Mouse (Mus musculus) Patski (cell line): ENCODE data around the gene Wnt5b. TPM values are rescaled to one million over a fixed set of nuclear protein-coding genes. Genes with fewer than 3 reads are reported as not detected.

ENCODE experiments used
- ATAC-seq: fragments of 100-300 bp; one replicate; pipeline ENCODE4 v1.8.0; 2021
- CTCF ChIA-PET: fragments of 350-600 bp; sonication (Branson Sonifier 250); formaldehyde crosslinking; loops from one replicate; lab custom pipeline; 2022; ENCODE audit warnings: inconsistent platforms; lab: Charles Lee
- POLR2A ChIA-PET: fragments of 350-600 bp; sonication (Branson Sonifier 250); formaldehyde crosslinking; loops from one replicate; lab custom pipeline; 2022; ENCODE audit warnings: antibody characterized with exemption, inconsistent platforms; lab: Charles Lee
- DNase-seq: peaks from one replicate; pipeline ENCODE4 v3.0.0-alpha.2; 2011; ENCODE audit warnings: low read depth, low spot score
- H3K27me3 ChIP-seq: fragments of 371-371 bp; one replicate; pipeline ENCODE4 v1.5.1; 2021
- CTCF ChIP-seq: fragments of 100-300 bp; IDR thresholded peaks from one replicate; pipeline ENCODE4 v1.5.1; 2021
- in situ Hi-C: fragments of 300-500 bp; cut with MboI; formaldehyde crosslinking; loops from 3 replicates; pipeline ENCODE4 v1.11.1; 2018; ENCODE audit warnings: low pct_unique_long_range_greater_than_20kb, mixed read lengths
- polyA plus RNA-seq: library from polyadenylated mRNA; unstranded; gene quantifications from one replicate; pipeline ENCODE4 v1.2.3, GENCODE M21; 2021

The Wnt5b gene
- polyA plus RNA-seq, 1 experiment from 2014 or later: 9.8 TPM

DNA sequence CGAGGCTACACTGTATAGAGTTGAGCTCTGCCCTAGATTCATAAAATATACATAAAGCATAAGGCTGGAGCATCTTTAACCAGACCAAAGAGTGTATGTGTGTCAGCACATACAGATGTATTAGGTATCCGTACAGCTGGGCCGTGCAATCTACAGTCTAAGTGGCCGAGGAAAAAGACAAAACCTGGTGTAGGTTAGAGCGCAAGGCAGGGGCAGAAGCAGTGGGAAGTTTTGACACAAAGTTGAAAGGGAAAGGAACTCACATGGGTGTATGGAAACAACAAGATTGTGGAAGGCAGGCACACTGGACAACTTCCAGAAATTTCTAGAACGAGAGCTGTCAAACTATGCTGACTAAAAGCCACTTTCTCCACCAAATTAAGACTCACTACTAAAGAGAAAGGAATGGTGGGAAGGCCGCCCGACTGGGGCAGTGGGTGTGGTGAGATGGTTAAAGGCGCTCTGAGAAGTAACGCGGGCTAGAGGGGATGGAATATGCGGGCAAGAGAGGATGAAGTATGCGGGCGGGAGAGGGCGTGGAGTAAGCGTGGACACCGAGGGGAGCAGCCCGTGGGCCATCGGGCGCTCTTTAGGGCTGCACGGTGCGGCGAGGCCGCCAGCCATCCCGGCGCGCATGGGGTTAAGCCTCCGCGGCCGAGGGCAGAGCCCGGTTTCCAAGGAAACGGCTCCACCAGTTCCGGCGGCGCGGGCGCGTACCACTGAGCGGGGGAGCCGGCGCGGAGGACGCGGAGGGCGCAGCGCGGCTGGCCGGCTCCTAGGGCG, 65.4 kb downstream of the Wnt5b start:
- CTCF ChIA-PET: interaction anchor here (0.9 kb wide), 1 partner anchor 11 kb away, joined by 4 read pairs; no protein-coding TSS in a partner anchor
- POLR2A ChIA-PET: interaction anchor here (0.7 kb wide), 1 partner anchor 11 kb away, joined by 3 read pairs; no protein-coding TSS in a partner anchor
- ATAC-seq (peak; percentile 65), DNase-seq (no peak)
- in situ Hi-C loops: no loop called here
- H3K27me3 ChIP-seq: no peaks in the 10 kb centered on the region
- no peak for TF ChIP-seq CTCF

DNA sequence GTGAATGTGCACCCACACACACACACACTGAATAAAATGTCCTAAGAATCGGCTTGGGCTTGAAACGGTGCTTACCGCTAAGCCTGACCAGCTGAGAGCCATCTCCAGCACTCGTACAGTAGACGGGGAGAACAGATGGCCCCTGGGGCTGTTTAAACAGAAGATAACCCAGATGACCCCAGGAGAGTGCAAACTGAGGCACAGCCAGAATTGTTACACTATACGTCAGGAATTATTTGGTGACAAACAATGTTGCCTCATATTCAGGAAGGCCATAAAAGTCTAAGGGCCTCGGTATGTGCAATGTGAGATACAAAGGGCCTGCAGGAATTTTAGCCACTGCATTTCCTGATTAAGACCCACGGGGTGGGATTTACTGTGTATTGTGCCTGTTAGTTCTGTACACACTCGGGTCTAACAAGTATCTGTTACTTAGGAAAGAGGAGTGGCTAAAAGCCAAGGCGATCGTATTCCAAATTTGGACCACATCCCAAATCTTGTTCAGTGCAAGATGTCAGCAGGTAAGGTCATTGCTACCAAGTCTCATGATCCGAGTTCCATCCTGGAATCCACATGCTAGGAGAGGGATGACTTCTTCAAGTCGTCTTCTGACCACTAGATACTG, 66.3 kb downstream of the Wnt5b start:
- DNase-seq (no peak), ATAC-seq (no peak)
- H3K27me3 ChIP-seq: no peaks in the 10 kb centered on the region
- ChIA-PET CTCF (interaction anchor here (2.0 kb wide), 1 partner anchor 10 kb away, joined by 6 read pairs; no protein-coding TSS in a partner anchor), POLR2A (interaction anchor here (0.7 kb wide), 1 partner anchor 10 kb away, joined by 3 read pairs; no protein-coding TSS in a partner anchor)
- no peak for TF ChIP-seq CTCF
- in situ Hi-C loops: no loop called here

DNA sequence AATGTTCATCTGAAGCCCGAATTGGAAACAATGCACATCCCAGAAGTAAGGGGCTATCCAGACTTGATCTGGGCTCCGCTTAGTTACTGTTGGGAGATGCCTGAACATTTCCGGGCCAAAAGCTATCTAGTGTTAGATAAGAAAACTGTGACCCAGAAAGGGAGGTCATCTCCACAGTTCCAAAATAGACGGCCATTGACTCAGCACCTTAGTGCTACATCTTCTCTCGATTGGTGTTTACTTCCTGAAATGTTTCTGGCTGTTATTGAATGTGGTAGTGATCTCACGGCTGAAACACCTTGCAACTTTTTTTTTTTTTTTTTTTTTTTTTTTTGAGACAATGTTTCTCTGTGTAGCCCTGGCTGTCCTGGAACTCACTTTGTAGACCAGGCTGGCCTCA, 68.2 kb downstream of the Wnt5b start:
- ATAC-seq: no peak
- no peak for TF ChIP-seq CTCF
- no peak for DNase-seq
- ChIA-PET POLR2A (no interaction called here), CTCF (interaction anchor here (2.0 kb wide), 1 partner anchor 9 kb away, joined by 6 read pairs; no protein-coding TSS in a partner anchor)
- in situ Hi-C loops: no loop called here
- no peaks in the 10 kb centered on the region for H3K27me3 ChIP-seq

DNA sequence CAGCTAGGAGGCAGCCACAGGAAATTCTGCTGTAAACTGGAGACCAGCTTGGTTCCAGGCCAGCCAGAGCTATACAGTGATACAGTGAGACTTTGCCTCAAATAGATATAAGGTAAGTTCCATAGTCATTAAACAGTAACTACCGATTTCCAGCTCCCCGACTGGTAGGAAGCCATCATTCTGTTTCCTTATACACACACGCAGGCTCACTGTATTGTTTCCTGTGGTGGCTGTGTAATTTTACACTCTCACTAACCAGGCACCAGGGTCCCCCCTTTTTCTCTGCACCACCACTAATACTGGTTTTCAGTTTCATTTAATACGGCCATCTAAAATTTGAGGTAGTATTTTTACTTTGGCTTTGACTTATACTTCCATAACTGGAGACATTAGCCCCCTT, 70.2 kb downstream of the Wnt5b start:
- DNase-seq (no peak), ATAC-seq (no peak)
- CTCF ChIA-PET: no interaction called here
- TF ChIP-seq CTCF: no peak
- in situ Hi-C loops: no loop called here
- H3K27me3 ChIP-seq: no peaks in the 10 kb centered on the region
- POLR2A ChIA-PET: no interaction called here

DNA sequence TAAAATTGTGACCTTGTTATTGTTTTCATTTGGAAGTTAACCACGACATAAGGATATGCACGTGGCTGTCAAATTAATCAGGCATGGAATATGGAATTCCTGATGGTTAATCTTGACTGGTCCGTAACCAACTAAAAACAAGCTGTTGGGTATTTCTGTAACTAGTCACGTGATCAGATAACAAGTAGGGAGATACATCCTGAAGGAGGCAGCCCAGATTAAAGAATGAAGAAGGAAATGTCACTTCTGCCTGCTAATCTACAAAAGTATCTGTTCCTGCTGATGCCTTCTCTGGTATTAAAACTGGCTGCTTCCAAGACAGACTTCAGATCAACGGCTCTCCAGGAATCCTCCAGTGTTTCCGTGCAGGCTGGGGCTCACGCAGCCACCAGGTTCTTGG, 70.7 kb downstream of the Wnt5b start:
- no peaks in the 10 kb centered on the region for H3K27me3 ChIP-seq
- ChIA-PET POLR2A (no interaction called here), CTCF (interaction anchor here (1.5 to 2.1 kb wide), 3 partner anchors 11 to 368 kb away, joined by 3 to 10 read pairs (median 8); no protein-coding TSS in a partner anchor)
- TF ChIP-seq CTCF: no peak
- ATAC-seq: no peak
- DNase-seq: no peak
- in situ Hi-C loops: no loop called here

DNA sequence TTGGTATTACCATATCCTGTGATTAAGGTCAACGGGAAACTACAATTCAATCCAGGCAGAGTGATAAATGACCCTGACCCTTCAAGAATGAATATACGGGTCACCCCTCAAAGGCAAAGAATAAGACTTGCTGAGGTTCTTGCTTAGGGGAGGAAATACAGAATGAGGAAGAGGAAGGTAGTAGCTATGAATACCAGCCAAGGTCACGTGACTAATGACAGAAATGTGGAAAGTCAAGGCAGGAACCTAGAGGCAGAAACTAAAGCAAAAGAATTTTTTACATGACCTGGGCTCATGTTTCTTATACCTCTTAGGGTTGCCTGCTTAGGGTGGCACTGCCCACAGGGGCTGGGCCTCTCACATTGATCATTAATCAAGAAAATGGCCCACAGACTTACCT, 71.4 kb downstream of the Wnt5b start:
- TF ChIP-seq CTCF: no peak
- ChIA-PET CTCF (interaction anchor here (1.1 to 2.1 kb wide), 11 partner anchors 11 to 369 kb away, joined by 3 to 10 read pairs (median 5); no protein-coding TSS in a partner anchor), POLR2A (interaction anchor here (0.6 kb wide), 1 partner anchor 758 kb away, joined by 6 read pairs; no protein-coding TSS in a partner anchor)
- in situ Hi-C loops: no loop called here
- ATAC-seq: no peak
- DNase-seq: no peak
- no peaks in the 10 kb centered on the region for H3K27me3 ChIP-seq

DNA sequence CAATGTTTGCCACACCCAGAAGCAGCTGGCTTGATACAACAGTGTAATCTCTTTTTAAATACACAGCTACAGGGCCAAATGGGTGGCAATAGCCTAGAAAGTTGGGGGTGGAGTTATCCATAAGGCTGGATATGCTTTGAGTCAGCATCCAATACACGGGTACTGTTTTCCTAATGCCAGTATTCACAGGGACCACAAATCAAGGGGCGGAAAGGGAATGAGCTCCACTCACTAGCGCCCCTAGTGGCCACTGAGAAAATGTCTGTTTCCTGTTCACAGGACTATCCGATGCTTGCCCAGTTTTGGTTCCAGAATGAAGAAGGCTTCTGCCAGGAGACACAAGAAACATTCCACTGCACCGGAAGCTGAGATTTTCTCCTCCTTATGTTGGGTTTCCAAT, 72.0 kb downstream of the Wnt5b start:
- DNase-seq (no peak), ATAC-seq (no peak)
- no peaks in the 10 kb centered on the region for H3K27me3 ChIP-seq
- in situ Hi-C loops: no loop called here
- no peak for TF ChIP-seq CTCF
- ChIA-PET POLR2A (no interaction called here), CTCF (interaction anchor here (1.1 to 2.1 kb wide), 12 partner anchors 10 to 369 kb away, joined by 3 to 10 read pairs (median 4); no protein-coding TSS in a partner anchor)

DNA sequence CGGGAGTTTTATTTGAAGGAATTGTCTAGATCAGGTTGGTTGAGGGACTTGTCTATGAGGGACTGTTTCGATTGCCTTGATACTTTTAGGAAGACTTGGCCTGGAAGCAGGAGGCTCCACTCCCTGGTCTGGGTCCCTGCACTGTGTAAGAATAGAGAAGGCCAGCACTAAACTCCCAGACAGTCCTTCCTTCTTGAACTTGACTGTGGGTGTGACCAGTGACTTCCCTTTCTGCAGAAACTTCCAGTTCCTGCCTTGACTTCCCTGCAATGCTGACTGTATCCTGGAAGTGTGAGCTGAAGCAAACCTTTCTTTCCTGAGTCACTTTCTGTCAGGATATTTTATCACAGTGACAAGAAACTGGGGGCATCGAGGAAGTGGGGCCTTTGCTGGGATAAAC, 73.4 kb downstream of the Wnt5b start:
- H3K27me3 ChIP-seq: no peaks in the 10 kb centered on the region
- DNase-seq (no peak), ATAC-seq (no peak)
- CTCF ChIA-PET: interaction anchor here (2.0 kb wide), 1 partner anchor 199 kb away, joined by 5 read pairs; no protein-coding TSS in a partner anchor
- no peak for TF ChIP-seq CTCF
- in situ Hi-C loops: no loop called here
- POLR2A ChIA-PET: no interaction called here

DNA sequence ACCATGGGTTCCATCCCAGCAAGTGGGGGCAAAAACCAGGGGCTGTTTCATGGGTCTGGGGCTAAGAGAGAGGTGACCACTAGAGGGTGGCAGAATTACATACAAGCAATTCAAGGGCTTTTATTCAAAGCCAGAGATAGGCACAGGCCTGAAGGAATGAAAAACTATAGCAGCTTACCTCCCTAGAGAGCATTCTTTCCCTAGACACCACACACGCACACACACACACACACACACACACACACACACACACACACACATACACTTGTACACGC, 76.4 kb downstream of the Wnt5b start:
- ChIA-PET CTCF (interaction anchor here (0.8 to 1.8 kb wide), 8 partner anchors 9 to 571 kb away, joined by 3 to 6 read pairs (median 4); no protein-coding TSS in a partner anchor), POLR2A (interaction anchor here (1.2 kb wide), 1 partner anchor 11 kb away, joined by 3 read pairs; no protein-coding TSS in a partner anchor)
- DNase-seq (no peak), ATAC-seq (peak; percentile 38)
- H3K27me3 ChIP-seq: no peaks in the 10 kb centered on the region
- peak; percentile 82 for TF ChIP-seq CTCF
- in situ Hi-C loops: no loop called here

DNA sequence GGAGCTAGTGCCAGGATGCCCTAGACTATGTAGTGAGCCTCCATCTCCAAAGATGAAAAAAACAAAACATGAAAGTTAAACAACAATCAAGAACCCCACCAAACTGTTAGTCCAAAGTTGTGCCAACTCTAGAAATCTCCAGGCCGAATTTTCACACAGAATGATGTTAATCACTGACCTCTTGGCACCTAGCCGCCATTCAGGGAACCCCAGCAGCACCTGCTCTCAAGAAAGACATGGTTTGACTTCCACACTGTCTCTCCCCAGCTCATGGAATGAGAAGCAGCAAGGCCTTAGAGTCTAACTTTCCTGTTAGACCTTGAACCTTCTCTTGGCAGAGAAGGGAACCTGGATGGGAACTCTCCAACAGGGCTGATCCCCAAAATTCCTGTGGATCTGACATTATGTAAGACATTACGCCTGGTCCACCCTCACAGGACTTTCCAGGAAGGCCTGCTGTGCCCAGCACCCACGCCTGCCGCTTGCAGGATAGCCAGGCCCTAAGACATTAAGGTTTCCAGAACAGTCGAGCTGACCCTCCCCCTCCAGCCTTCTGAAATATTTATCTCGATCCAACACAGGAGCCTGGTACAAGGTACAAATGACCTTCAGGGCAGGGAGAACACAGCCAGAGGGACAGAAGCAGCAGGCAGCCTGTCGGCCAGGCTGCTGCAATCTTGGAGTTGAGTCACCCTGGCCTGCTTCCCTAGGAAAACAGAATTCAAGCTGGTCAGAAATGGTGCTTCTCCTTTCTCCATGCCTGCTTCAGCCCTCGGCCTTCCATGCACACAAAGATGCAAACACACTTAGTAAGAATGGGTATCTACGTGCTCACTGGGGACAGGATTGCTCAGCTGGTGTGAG, 77.0 kb downstream of the Wnt5b start:
- ATAC-seq (peak; percentile 75), DNase-seq (no peak)
- in situ Hi-C loops: no loop called here

More for the DNA sequence above, 77.0 kb downstream of the Wnt5b start:
- POLR2A ChIA-PET: interaction anchor here (0.7 to 1.5 kb wide), 3 partner anchors 11 to 36 kb away, joined by 3 to 4 read pairs (median 3); no protein-coding TSS in a partner anchor
- no peak for TF ChIP-seq CTCF
- CTCF ChIA-PET: interaction anchor here (1.1 to 1.8 kb wide), 7 partner anchors 9 to 572 kb away, joined by 3 to 6 read pairs (median 4); no protein-coding TSS in a partner anchor
- no peaks in the 10 kb centered on the region for H3K27me3 ChIP-seq
